Mouse (Mus musculus) limb, embryonic 10.5 days (tissue): ENCODE results near the gene Fam13a. TPM values are rescaled to one million over a fixed set of nuclear protein-coding genes. Genes with fewer than 3 reads are reported as not detected.

Experiments
- DNase-seq: peaks from one replicate; pipeline ENCODE4 v3.0.0-alpha.2; 2017; ENCODE audit warnings: low spot score
- H3K27ac ChIP-seq: fragments of 300-500 bp; sonication (generic); 2 replicates; pipeline ENCODE4 v1.5.1; 2016; ENCODE audit warnings: mild to moderate bottlenecking
- H3K27me3 ChIP-seq: fragments of 300-500 bp; sonication (generic); 2 replicates; pipeline ENCODE4 v1.6.1; 2016; ENCODE audit warnings: low read depth, mild to moderate bottlenecking; ENCODE audit not compliant: poor library complexity, severe bottlenecking
- H3K36me3 ChIP-seq: fragments of 300-500 bp; sonication (generic); 2 replicates; pipeline ENCODE4 v1.6.1; 2016; ENCODE audit warnings: mild to moderate bottlenecking, moderate library complexity
- H3K4me1 ChIP-seq: fragments of 300-500 bp; sonication (generic); 2 replicates; pipeline ENCODE4 v1.6.1; 2016
- H3K4me3 ChIP-seq: fragments of 300-500 bp; sonication (generic); 2 replicates; pipeline ENCODE4 v1.5.1; 2016; ENCODE audit warnings: mild to moderate bottlenecking, moderate library complexity
- H3K9me3 ChIP-seq: fragments of 300-500 bp; sonication (generic); replicated peaks from 2 replicates; pipeline ENCODE4 v1.6.1; 2016; ENCODE audit warnings: mild to moderate bottlenecking
- WGBS: fragments of 180-500 bp; shearing (Covaris S2); methylation state at CpG from one replicate; pipeline ENCODE4 v1.1.7; 2016; 5-methylcytosine and 5-hydroxymethylcytosine counted together
- polyA plus RNA-seq: library from polyadenylated mRNA; unstranded; fragments of >200 nt; fragmentation: Nextera tagmentation; extraction: Ambion mirVana; gene quantifications from 2 replicates; pipeline ENCODE4 v1.2.1, GENCODE M21; 2016

Fam13a gene
- polyA plus RNA-seq, 1 experiment from 2014 or later, result 2.5 TPM

- Histone ChIP-seq H3K36me3 (no peaks in the 10 kb centered on the region), H3K27me3 (no peaks in the 10 kb centered on the region), H3K9me3 (no peaks in the 10 kb centered on the region), H3K27ac (no peak overlapping the region), H3K4me3 (no peak overlapping the region), H3K4me1 (no peaks in the 10 kb centered on the region)
- 90% methylated on average over 6 of the region's 6 CpGs for WGBS
- no peak for DNase-seq
Observed at GRCm38 (mm10) chr6:58893307-58893706, 131.0 kb downstream of the Fam13a start.

GRCm38 (mm10) chr6:58889917-58890316 lies 134.4 kb downstream of the Fam13a start:
- Histone ChIP-seq H3K27ac (no peak overlapping the region), H3K9me3 (no peaks in the 10 kb centered on the region), H3K36me3 (no peaks in the 10 kb centered on the region), H3K27me3 (no peaks in the 10 kb centered on the region), H3K4me3 (no peak overlapping the region), H3K4me1 (no peaks in the 10 kb centered on the region)
- WGBS, result 93% methylated on average over 3 of the region's 3 CpGs
- no peak for DNase-seq

GRCm38 (mm10) chr6:58882271-58882670 lies 142.1 kb downstream of the Fam13a start:
- DNase-seq, result no peak
- WGBS, result 78% methylated on average over 6 of the region's 6 CpGs
- H3K27me3 ChIP-seq, result no peaks in the 10 kb centered on the region
- no peak overlapping the region for H3K4me3 ChIP-seq
- H3K4me1 ChIP-seq, result no peaks in the 10 kb centered on the region
- H3K9me3 ChIP-seq, result no peaks in the 10 kb centered on the region
- H3K27ac ChIP-seq, result no peak overlapping the region
- H3K36me3 ChIP-seq, result no peaks in the 10 kb centered on the region

Other genes with a start within 250 kb of the Fam13a start
- gene Herc3, start 193.1 kb downstream of the Fam13a start, polyA plus RNA-seq, result 2.7 and 4.3 TPM in 2 replicates
- gene Nap1l5, start 117.5 kb downstream of the Fam13a start, polyA plus RNA-seq, result 1.9 and 3.7 TPM in 2 replicates
- 7.4 and 10.2 TPM in 2 replicates for gene Tigd2, start 184.3 kb upstream of the Fam13a start, polyA plus RNA-seq